Mouse (Mus musculus) ES-CJ7 (cell line): ENCODE data around the gene Fam171a2.
A peak's percentile ranks its signal among the peaks of the same experiment; 100 is the strongest.

Source experiments
- DNase-seq: peaks from one replicate; pipeline ENCODE4 v3.0.0; 2011; ENCODE audit warnings: low read depth, low spot score

Fam171a2 gene

DNA sequence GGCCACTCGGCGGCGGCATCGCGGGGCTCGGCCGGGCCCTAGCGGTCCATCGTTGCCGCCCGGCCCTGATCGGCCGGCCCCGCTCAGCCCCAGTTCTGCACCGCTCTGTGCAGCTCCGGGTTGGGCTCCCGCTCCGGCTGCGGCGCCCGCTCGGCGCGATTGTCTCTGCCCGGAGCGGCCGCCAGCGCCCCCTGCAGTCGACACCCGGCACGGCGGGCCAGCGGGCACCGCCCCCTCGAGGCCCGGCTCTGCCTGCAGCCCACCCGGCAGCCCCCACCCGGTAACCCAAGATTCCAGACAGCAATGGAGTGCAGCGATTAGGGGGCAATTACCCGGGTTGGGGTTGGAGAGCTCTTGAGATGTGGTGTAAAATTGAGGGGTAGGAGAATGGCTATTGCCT lies at the start of gene Fam171a2:
TSS of gene Fam171a2 (minus strand) at position 186 of the 400 bp plus-strand sequence.
- DNase-seq: peak; percentile 63

GRCm38 (mm10) chr11:102496732-102497131 lies 49.2 kb upstream of the Fam171a2 start:
- no peak for DNase-seq

DNA sequence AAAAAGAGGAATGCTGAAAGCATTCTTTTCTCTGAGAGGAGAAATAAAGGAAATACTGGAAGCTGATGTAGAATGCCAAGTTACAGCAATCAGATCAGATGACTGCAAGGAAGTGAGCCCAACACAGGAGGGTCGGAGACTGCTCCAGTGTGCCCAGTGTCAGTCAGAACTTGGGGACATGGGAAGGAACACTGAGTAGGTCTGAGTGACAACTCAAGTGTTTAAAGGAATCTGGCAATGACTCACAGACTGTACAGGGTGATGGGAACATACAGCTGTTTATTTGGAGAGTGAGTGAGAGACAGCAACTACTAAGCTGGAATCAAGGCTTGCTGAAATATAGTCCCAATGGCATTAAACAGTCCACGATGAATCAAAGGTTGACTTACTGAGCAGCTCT lies 48.7 kb upstream of the Fam171a2 start:
- no peak for DNase-seq

DNA sequence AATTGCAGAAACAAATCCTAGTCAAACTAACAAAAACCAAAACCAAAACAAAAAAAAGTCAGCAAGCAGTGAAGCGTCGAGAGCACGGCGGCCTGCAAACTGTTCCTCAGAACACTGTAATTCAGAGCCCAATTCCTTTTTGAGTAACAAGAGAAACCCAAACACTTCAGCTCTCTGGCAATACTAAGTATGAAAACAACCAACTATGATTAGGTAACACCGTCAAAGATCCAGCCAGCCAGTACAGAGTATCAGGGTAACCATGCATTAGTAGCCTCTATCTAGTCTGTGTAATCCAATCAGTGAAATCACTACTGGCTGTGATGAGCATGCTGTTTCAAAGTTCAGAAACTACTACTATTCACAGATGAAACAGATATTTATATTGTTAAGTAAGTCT lies 48.3 kb upstream of the Fam171a2 start:
- no peak for DNase-seq

DNA sequence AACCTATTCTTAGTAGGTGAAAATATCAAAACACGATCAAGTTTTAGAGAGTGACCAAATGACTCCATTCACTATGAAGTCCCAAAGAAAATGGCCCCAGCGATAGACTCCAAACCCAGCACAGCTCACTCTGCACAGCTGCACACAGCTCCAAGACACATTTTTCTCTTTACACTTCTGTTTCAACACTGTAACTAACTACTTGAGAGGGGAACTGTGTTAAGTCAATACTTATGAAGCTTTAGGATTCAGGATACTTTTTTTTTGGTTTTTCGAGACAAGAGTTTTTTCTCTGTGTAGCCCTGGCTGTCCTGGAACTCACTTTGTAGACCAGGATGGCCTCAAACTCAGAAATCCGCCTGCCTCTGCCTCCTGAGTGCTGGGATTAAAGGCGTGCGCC lies 47.6 kb upstream of the Fam171a2 start:
- no peak for DNase-seq

GRCm38 (mm10) chr11:102494063-102494650 lies 46.7 kb upstream of the Fam171a2 start:
- DNase-seq: peak; percentile 30

DNA sequence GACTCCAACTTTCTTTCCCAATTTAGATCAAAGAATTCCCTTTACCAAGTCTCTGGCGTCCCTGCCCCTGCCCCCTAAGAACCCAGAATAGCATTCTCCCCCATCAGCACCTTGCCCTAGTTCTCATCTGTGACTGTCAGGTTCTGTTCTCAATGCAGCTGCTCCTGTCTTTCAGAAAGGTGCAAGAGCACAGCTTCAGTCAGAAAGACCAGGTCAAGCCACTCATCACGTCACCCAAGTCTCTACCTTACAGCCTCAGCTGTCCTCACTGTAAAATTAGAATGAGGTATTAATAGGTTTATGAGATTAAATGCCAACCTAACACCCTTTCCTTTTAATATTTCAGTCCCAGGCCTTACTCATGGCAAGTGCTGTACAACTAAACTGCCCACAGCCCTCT lies 45.8 kb upstream of the Fam171a2 start:
- DNase-seq: no peak

- DNase-seq: no peak
Measured at GRCm38 (mm10) chr11:102487901-102488300, 40.4 kb upstream of the Fam171a2 start.

DNA sequence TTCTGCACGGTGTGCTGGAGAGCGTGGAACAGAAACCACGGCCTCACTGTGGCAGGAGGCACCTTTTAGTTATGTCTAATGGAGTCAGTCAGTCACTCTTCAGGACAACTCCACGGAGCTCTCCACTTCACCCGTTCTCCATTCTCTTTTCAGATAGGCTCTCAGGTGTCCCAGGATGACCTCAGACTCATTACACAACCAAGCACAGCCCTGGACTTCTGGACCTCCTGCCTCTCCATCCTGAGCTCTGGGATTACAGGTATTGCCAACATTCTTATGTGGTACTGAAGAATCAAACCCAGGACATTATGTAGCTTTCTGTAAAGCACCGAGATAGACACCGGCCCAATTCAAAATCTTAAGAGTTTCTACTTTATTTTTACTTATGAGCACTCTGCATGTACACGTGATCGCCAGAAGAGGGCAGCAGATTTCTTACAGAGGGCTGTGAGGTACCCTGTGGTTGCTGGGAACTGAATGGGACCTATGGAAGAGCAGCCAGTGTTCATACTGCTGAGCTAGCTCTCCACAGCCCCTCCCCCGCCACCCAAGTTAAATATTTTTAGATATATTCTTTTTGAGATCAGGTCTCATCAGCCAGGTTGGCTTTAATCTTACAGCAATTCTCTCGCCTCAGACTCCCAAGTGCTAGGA lies 39.4 kb upstream of the Fam171a2 start:
- peak; percentile 88 for DNase-seq

DNA sequence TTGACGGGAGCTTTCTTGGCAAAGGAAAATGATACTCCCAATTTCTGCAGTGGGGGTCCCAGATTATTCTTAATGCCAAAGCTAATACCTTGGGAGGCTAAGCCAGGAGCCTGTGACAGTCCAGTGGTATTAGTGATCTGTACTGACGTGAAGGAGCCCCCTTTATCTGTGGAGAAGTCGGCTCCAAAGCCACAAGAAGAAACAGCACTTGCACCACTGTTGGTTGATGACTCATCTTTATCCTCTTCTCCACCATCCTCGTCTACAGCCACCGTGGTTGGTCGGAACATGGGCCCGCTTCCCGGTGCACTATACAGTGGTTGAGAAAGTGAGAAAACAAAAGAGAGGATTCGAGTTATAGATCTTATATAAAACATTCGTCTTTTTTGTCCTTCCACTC lies 34.3 kb upstream of the Fam171a2 start:
- DNase-seq: no peak

- DNase-seq: no peak
Measured at GRCm38 (mm10) chr11:102480897-102481296, 33.4 kb upstream of the Fam171a2 start.

- no peak for DNase-seq
Measured at GRCm38 (mm10) chr11:102480111-102480510, 32.6 kb upstream of the Fam171a2 start.

DNA sequence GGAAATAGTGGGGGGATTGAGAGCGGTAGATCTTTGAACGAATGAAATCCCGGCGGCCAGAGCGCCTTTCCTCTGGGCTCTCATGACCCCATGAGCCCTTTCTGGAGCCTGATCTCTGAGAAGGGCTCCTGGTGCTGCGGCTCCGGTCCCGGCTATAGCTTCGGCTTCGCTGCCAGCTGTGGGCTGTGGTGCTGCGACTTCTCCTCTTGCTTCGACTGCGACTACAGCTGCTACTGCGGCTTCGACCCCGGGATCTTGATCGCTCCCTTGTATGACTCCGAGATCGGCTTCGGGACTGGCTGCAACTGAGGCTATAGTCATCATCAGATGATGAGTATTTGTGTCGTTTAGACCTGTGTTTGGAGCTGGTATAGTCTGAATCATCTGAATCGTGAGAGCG lies 32.1 kb upstream of the Fam171a2 start:
- no peak for DNase-seq

- no peak for DNase-seq
Measured at GRCm38 (mm10) chr11:102478671-102479070, 31.2 kb upstream of the Fam171a2 start.

DNA sequence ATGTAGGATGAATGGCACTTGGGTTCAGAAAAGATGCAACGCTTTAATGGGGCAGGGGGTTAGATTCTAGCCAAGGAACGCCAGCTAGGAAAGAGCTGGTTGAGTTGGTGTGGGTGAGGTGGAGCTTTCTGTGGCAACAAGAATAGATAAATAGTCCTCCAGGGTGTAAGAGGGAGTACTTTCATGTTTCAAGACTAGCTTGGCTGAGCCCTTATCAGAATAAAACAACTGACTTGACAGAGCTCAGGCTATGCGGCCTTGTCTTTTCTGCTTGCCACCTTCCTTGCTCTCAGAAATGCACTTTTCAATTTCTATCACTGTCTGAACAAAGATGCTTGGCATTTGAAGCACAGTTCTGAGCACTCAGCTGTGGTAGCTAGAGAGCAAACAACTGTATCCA lies 27.5 kb upstream of the Fam171a2 start:
- DNase-seq: no peak

GRCm38 (mm10) chr11:102469648-102470357 lies 22.3 kb upstream of the Fam171a2 start, which contains the start of gene Itga2b:
Gene Itga2b (minus strand): TSS chr11:102470122.
- DNase-seq: no peak

DNA sequence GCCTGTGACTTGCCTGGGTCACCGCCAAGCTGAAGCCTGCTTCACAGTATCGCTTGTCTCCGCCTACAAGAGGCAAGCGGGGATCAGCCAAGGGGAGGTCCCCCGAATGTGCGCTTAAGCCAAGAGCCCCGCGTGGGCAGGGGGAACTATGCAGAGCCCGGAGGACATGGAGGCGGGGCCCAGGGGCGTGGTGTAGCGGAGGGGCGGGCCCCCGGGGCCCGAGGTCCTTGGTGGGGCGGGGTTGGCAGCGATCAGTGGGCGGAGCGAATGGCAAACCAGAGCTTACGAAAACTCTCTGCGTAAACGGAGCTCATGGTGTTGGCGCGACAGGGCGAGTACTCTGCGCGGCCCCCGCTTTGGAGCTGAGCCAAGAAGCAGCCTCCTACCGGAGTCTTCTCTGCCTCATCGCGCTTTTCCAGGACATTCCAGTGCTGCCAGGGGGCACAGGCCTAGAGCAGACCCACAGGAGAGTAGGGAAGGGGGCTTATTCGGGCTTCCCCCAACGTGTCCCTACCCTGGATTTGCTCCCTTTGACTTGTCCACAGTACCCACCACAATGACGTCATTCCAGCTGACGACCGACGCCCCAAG lies 19.7 kb upstream of the Fam171a2 start:
- DNase-seq: peak; percentile 89

DNA sequence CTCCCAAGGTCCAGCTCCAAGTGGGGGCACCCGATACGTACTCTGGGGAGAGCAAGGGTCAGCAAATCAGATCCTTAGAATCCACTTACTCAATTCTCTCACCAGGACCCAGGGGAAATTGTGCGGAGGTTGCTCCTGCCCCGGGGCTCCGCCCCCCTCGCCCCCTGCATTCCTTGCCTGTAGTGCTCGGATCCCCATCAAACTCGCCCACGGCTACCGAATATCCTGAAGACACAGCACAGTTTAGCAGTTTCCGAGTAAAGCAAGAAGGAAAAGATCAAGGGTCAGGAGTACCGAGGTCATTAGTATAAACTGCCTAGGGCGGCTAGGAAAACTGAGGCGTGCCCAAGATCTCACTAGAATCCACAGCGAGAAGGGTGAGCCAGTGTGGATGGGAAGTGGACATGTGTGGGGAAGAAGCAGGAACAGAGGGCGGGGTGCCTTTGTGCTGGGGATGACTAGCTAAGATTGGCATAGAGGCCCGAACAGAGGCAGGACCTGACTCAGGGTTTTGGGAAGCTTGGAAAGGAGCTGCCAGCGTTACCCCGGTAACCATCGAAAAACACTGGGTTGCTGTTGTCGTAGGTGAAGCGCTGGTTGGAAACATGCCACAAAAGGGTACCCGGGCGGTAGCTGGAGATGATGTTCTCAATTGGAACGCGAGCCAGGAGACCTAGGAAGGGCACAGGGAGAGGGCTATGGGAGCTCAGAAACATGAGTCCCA lies 18.4 kb upstream of the Fam171a2 start:
- DNase-seq: no peak

GRCm38 (mm10) chr11:102464901-102465300 lies 17.4 kb upstream of the Fam171a2 start:
- no peak for DNase-seq

GRCm38 (mm10) chr11:102461764-102462163 lies 14.3 kb upstream of the Fam171a2 start:
- no peak for DNase-seq

GRCm38 (mm10) chr11:102460541-102460940 lies 13.1 kb upstream of the Fam171a2 start:
- no peak for DNase-seq
